ENCODE assay signal across 26 mouse cellular contexts in genomic region chr3:109273802-109274155, GRCm38 (mm10).
DNase-seq lines count a peak whose midpoint lies in the region; ATAC-seq and TF ChIP-seq lines count a peak whose summit lies in the region.
"Had no signal": no experiment of that assay in that cellular context is flagged by ENCODE, and none has a peak within 500 bp of the region (broad histone marks: within the 10 kb centered on the region; RNA-seq: fewer than 3 reads in every experiment).

No protein-coding gene starts in this region.

- no peak for ATAC-seq in hindbrain, embryonic 13.5 days (ENCODE audit: low FRiP score)
- ATAC-seq in hindbrain, postnatal 0 days = no peak
- no peak for ATAC-seq in hindbrain, embryonic 14.5 days (ENCODE audit: low FRiP score)
- peak; percentile 73 for ATAC-seq in midbrain, embryonic 13.5 days
- ATAC-seq: intestine, postnatal 0 days had no signal

- no peaks in the 10 kb centered on the region for H3K9me3 ChIP-seq in hindbrain, embryonic 13.5 days
- no peaks in the 10 kb centered on the region for H3K9me3 ChIP-seq in hindbrain, postnatal 0 days (ENCODE audit: low read length)
- no peaks in the 10 kb centered on the region for H3K9me3 ChIP-seq in hindbrain, embryonic 14.5 days (ENCODE audit: control insufficient read depth, low read length)
- H3K9me3 ChIP-seq in midbrain, embryonic 13.5 days = no peaks in the 10 kb centered on the region
- H3K9me3 ChIP-seq: embryonic facial prominence, embryonic 13.5 days; forebrain, embryonic 15.5 days; heart, embryonic 12.5 days; limb, embryonic 15.5 days had no signal

- no peak overlapping the region for H3K9ac ChIP-seq in hindbrain, embryonic 13.5 days
- H3K9ac ChIP-seq in hindbrain, postnatal 0 days (replicated peaks; ENCODE audit: low read length) = no peak overlapping the region
- H3K9ac ChIP-seq in hindbrain, embryonic 14.5 days = no peak overlapping the region
- H3K9ac ChIP-seq in midbrain, embryonic 13.5 days (replicated peaks) = no peak overlapping the region
- H3K9ac ChIP-seq: embryonic facial prominence, embryonic 13.5 days; forebrain, embryonic 15.5 days; heart, embryonic 12.5 days; limb, embryonic 15.5 days; liver, embryonic 14.5 days; lung, embryonic 14.5 days had no signal

- 72% methylated on average over 4 of the region's 4 CpGs for WGBS in hindbrain, embryonic 13.5 days
- WGBS in hindbrain, postnatal 0 days = 71% methylated on average over 4 of the region's 4 CpGs
- WGBS in hindbrain, embryonic 14.5 days = 71% methylated on average over 4 of the region's 4 CpGs
- 51% methylated on average over 4 of the region's 4 CpGs for whole genome bisulfite sequencing in midbrain, embryonic 13.5 days

- H3K27ac ChIP-seq in hindbrain, embryonic 13.5 days = peak overlapping the region; percentile 58; the same call in 1 of the 2 replicates
- no peak overlapping the region for H3K27ac ChIP-seq in hindbrain, postnatal 0 days
- H3K27ac ChIP-seq in hindbrain, embryonic 14.5 days = peak overlapping the region; percentile 39; the same call in 1 of the 2 replicates
- peak overlapping the region; percentile 85 for H3K27ac ChIP-seq in midbrain, embryonic 13.5 days
- H3K27ac ChIP-seq: embryonic facial prominence, embryonic 13.5 days; limb, embryonic 15.5 days; liver, embryonic 14.5 days; stomach, postnatal 0 days had no signal

- H3K4me1 ChIP-seq in hindbrain, embryonic 13.5 days (replicated peaks) = peaks cover 11% of the 10 kb centered on the region; the same call in 1 of the 2 replicates
- no peaks in the 10 kb centered on the region for H3K4me1 ChIP-seq in hindbrain, postnatal 0 days (ENCODE audit: insufficient read depth, low read length)
- H3K4me1 ChIP-seq in hindbrain, embryonic 14.5 days (replicated peaks; ENCODE audit: control insufficient read depth, insufficient read depth, low read length) = 0 out of 2 replicates have a peak, but pooled peaks cover 4% of the 10 kb centered on the region
- H3K4me1 ChIP-seq in midbrain, embryonic 13.5 days (replicated peaks) = peaks cover 15% of the 10 kb centered on the region
- H3K4me1 ChIP-seq: forebrain, embryonic 15.5 days; limb, embryonic 15.5 days had no signal

- no peak for TF ChIP-seq CTCF in hindbrain, postnatal 0 days (IDR thresholded peaks at IDR 0.05; ENCODE audit: low read depth)

- DNase-seq in hindbrain, postnatal 0 days (ENCODE audit: low spot score) = no peak
- DNase-seq in hindbrain, embryonic 14.5 days (ENCODE audit: low spot score) = no peak
- no peak for DNase-seq in kidney, postnatal 36 days
- no peak for DNase-seq in spleen, adult 18-20 months
- DNase-seq in urinary bladder, postnatal 4 days (ENCODE audit: low spot score in 2 of 2) = no peak
- DNase-seq: cerebellum, adult 9-11 months; gastrocnemius, postnatal 14 days; heart, adult 11 months; heart, postnatal 10 days; kidney, postnatal 25 days; layer of hippocampus, adult 9-11 months; left cerebral cortex, postnatal 4 days; right cerebral cortex, adult 18-20 months; right cerebral cortex, postnatal 4 days; thymus, adult 2 months; thymus, postnatal 4 days had no signal

- no peaks in the 10 kb centered on the region for H3K36me3 ChIP-seq in hindbrain, embryonic 13.5 days
- H3K36me3 ChIP-seq in hindbrain, postnatal 0 days (ENCODE audit: insufficient read depth, low read length) = no peaks in the 10 kb centered on the region
- no peaks in the 10 kb centered on the region for H3K36me3 ChIP-seq in hindbrain, embryonic 14.5 days (replicated peaks; ENCODE audit: control insufficient read depth, insufficient read depth)
- no peaks in the 10 kb centered on the region for H3K36me3 ChIP-seq in midbrain, embryonic 13.5 days
- H3K36me3 ChIP-seq: embryonic facial prominence, embryonic 13.5 days; forebrain, embryonic 15.5 days; heart, embryonic 12.5 days; limb, embryonic 15.5 days had no signal

- H3K27me3 ChIP-seq in hindbrain, embryonic 13.5 days = no peaks in the 10 kb centered on the region
- no peaks in the 10 kb centered on the region for H3K27me3 ChIP-seq in hindbrain, postnatal 0 days (ENCODE audit: insufficient read depth, low read length)
- H3K27me3 ChIP-seq in hindbrain, embryonic 14.5 days (ENCODE audit: control insufficient read depth, insufficient read depth, low read length) = no peaks in the 10 kb centered on the region
- no peaks in the 10 kb centered on the region for H3K27me3 ChIP-seq in midbrain, embryonic 13.5 days
- H3K27me3 ChIP-seq: embryonic facial prominence, embryonic 13.5 days; forebrain, embryonic 15.5 days; heart, embryonic 12.5 days; limb, embryonic 15.5 days had no signal

- H3K4me3 ChIP-seq in hindbrain, embryonic 13.5 days = no peak overlapping the region
- no peak overlapping the region for H3K4me3 ChIP-seq in hindbrain, postnatal 0 days (ENCODE audit: low read length)
- H3K4me3 ChIP-seq in hindbrain, embryonic 14.5 days (replicated peaks; ENCODE audit: low read length) = no peak overlapping the region
- H3K4me3 ChIP-seq in midbrain, embryonic 13.5 days (replicated peaks) = no peak overlapping the region
- H3K4me3 ChIP-seq: embryonic facial prominence, embryonic 13.5 days; forebrain, embryonic 15.5 days; heart, embryonic 12.5 days; limb, embryonic 15.5 days had no signal

- H3K4me2 ChIP-seq in hindbrain, embryonic 13.5 days = no peak overlapping the region
- H3K4me2 ChIP-seq in hindbrain, postnatal 0 days (ENCODE audit: low read depth, low read length) = no peak overlapping the region
- H3K4me2 ChIP-seq in hindbrain, embryonic 14.5 days (replicated peaks) = no peak overlapping the region
- no peak overlapping the region for H3K4me2 ChIP-seq in midbrain, embryonic 13.5 days (replicated peaks)
- H3K4me2 ChIP-seq: embryonic facial prominence, embryonic 13.5 days; forebrain, embryonic 15.5 days; heart, embryonic 12.5 days; limb, embryonic 15.5 days; lung, embryonic 14.5 days had no signal
